Mouse (Mus musculus): ENCODE measurements around the gene Glipr1l3. TPM values are rescaled to one million over a fixed set of nuclear protein-coding genes. Genes with fewer than 3 reads are reported as not detected.
"Not testable (repeated sequence)": the region's sequence is repeated elsewhere in the genome, so short reads cannot be mapped to it uniquely, and the experiment has no call there.

Glipr1l3 gene
- total and polyA plus RNA-seq, 3 experiments = not detected

DNA sequence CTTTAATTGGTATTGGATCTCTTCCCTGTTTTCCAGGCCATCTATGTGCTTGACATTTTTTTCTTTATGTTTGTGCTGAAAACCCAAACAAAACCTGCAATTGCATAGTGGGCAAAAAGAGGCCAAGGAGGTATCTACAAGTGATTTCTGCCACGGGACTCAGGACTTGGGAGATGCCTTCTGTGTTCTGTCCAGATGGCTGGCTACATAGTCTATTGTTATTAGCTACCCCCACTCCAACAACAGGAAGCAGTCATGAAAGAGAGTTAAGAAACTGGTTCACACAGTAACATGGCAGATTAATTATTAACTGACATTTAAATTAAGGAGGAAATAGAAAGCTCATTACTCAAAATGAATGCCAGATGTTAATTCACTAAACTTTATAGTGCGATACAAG lies 35.0 kb downstream of the Glipr1l3 start:
- dilution Hi-C loops (cut with MboI; ENCODE audit: extremely low pct_ligation_motif_present, extremely low pct_unique_long_range_greater_than_20kb, low sequenced_read_pairs); H3K4me3 ChIP-seq (replicated peaks in 1 of 3; ENCODE audit: low read depth in 2 of 3, low read length in 2 of 3, poor library complexity in 1 of 3); H3K27ac ChIP-seq (ENCODE audit: insufficient read depth, low read depth); H3K36me3 ChIP-seq (replicated peaks in 1 of 2; ENCODE audit: control insufficient read depth in 1 of 2, insufficient read depth in 1 of 2, low read length in 1 of 2); DNase-seq (ENCODE audit: extremely low read depth); H3K79me2 ChIP-seq (replicated peaks; ENCODE audit: control insufficient read depth, extremely low read depth, insufficient read depth, poor library complexity, severe bottlenecking); H3K4me1 ChIP-seq (ENCODE audit: control insufficient read depth in 1 of 2, insufficient read depth in 2 of 2); H3K27me3 ChIP-seq (replicated peaks); H3K9ac ChIP-seq (ENCODE audit: insufficient read depth, low read depth); H3K9me3 ChIP-seq (replicated peaks; ENCODE audit: low read length); in situ Hi-C loops (cut with MboI; ENCODE audit: low pct_ligation_motif_present, low pct_unique_long_range_greater_than_20kb, low sequenced_read_pairs); H3K4me2 ChIP-seq (ENCODE audit: insufficient read depth, low read depth, poor library complexity, severe bottlenecking): not testable (repeated sequence)

DNA sequence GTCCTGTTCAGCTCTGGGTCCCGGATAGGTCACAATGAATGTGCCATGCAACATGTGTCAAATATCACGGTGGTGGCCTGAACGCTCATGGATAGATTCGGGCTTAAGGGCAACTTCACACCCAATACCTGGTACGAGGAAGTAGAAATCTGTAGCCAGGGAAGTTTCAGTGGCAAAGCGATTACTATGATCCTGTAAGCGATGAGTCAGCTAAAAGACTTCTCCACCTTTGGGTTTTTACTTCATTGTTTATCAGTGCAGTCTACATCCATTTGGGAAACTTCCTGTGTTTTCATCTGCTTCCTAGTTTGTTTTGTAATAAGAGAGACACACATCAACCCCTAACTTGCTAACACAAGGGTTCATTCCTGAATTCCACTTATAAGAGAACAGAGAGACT lies 49.7 kb downstream of the Glipr1l3 start:
- in situ Hi-C loops (cut with MboI; ENCODE audit: low pct_ligation_motif_present, low pct_unique_long_range_greater_than_20kb, low sequenced_read_pairs) (no loop called here), dilution Hi-C loops (cut with MboI; ENCODE audit: extremely low pct_ligation_motif_present, extremely low pct_unique_long_range_greater_than_20kb, low sequenced_read_pairs) (no loop called here)
- Histone ChIP-seq H3K36me3 (replicated peaks in 1 of 2; ENCODE audit: control insufficient read depth in 1 of 2, insufficient read depth in 1 of 2, low read length in 1 of 2) (no peaks in the 10 kb centered on the region), H3K4me1 (ENCODE audit: control insufficient read depth in 1 of 2, insufficient read depth in 2 of 2) (peaks cover 0 to 4% of the 10 kb centered on the region in 2 experiments; a peak in 1 of 4 replicates), H3K27ac (ENCODE audit: insufficient read depth, low read depth) (no peak overlapping the region), H3K9me3 (replicated peaks; ENCODE audit: low read length) (no peaks in the 10 kb centered on the region), H3K79me2 (replicated peaks; ENCODE audit: control insufficient read depth, extremely low read depth, insufficient read depth, poor library complexity, severe bottlenecking) (no peaks in the 10 kb centered on the region), H3K27me3 (replicated peaks) (no peaks in the 10 kb centered on the region), H3K4me3 (replicated peaks in 1 of 3; ENCODE audit: low read depth in 2 of 3, low read length in 2 of 3, poor library complexity in 1 of 3) (no peak overlapping the region), H3K4me2 (ENCODE audit: insufficient read depth, low read depth, poor library complexity, severe bottlenecking) (no peak overlapping the region), H3K9ac (ENCODE audit: insufficient read depth, low read depth) (no peak overlapping the region)
- no peak for DNase-seq (ENCODE audit: extremely low read depth)
- TF ChIP-seq ELF1 (IDR thresholded peaks at IDR 0.05; ENCODE audit: low read depth, low read length) (no peak), MAFK (IDR thresholded peaks at IDR 0.05; ENCODE audit: insufficient replicate concordance, low read length) (peak; percentile 77), CTCF (conservative IDR thresholded peaks at IDR 0.05 in 1 of 2, IDR thresholded peaks at IDR 0.05 in 1 of 2; ENCODE audit: low read depth in 2 of 2, low read length in 2 of 2) (no peak)

DNA sequence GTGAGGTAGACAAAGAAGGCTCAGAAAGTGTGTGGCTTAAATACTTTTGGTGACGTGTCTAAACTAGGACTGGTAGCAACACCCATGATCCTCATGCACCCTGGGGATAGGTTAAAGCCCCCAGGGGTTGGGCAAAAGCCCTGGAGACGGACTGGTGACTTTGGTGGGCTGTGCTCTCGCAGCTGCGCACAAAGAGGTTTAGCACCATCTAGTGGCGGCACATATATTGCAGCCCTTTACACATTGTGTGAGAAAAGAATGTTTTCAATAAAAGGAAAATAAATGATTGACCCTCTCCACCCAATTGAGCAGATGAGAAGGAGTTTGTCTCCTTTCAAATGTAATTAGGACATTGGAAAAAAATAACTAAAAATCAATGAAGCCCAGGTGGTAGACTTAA lies 54.3 kb downstream of the Glipr1l3 start:
- H3K27ac ChIP-seq (ENCODE audit: insufficient read depth, low read depth); H3K27me3 ChIP-seq (replicated peaks); H3K79me2 ChIP-seq (replicated peaks; ENCODE audit: control insufficient read depth, extremely low read depth, insufficient read depth, poor library complexity, severe bottlenecking); H3K9me3 ChIP-seq (replicated peaks; ENCODE audit: low read length); H3K36me3 ChIP-seq (replicated peaks in 1 of 2; ENCODE audit: control insufficient read depth in 1 of 2, insufficient read depth in 1 of 2, low read length in 1 of 2); H3K4me1 ChIP-seq (ENCODE audit: control insufficient read depth in 1 of 2, insufficient read depth in 2 of 2); H3K4me3 ChIP-seq (replicated peaks in 1 of 3; ENCODE audit: low read depth in 2 of 3, low read length in 2 of 3, poor library complexity in 1 of 3); H3K9ac ChIP-seq (ENCODE audit: insufficient read depth, low read depth); dilution Hi-C loops (cut with MboI; ENCODE audit: extremely low pct_ligation_motif_present, extremely low pct_unique_long_range_greater_than_20kb, low sequenced_read_pairs): not testable (repeated sequence)
- peak overlapping the region; percentile 66; the same call in 1 of the 2 replicates for H3K4me2 ChIP-seq (ENCODE audit: insufficient read depth, low read depth, poor library complexity, severe bottlenecking)
- in situ Hi-C loops (cut with MboI; ENCODE audit: low pct_ligation_motif_present, low pct_unique_long_range_greater_than_20kb, low sequenced_read_pairs) = loop anchor here (10.0 kb wide), 1 partner anchor 131 kb away; the partner anchor contains the start of gene Krr1
- TF ChIP-seq SMC3 (IDR thresholded peaks at IDR 0.05; ENCODE audit: low read depth, low read length) = peak; percentile 66
- peak; percentile 66 to 74 for TF ChIP-seq CTCF (conservative IDR thresholded peaks at IDR 0.05 in 1 of 2, IDR thresholded peaks at IDR 0.05 in 1 of 2; ENCODE audit: low read depth in 2 of 2, low read length in 2 of 2)
- TF ChIP-seq NRF1 (IDR thresholded peaks at IDR 0.05; ENCODE audit: low read depth, low read length) = peak; percentile 65
- TF ChIP-seq RAD21 (IDR thresholded peaks at IDR 0.05; ENCODE audit: low read depth, low read length) = peak; percentile 67
- peak; percentile 36 for TF ChIP-seq ZC3H11A (IDR thresholded peaks at IDR 0.05; ENCODE audit: low read depth, low read length)
- DNase-seq (ENCODE audit: extremely low read depth) = peak; percentile 63

Other genes starting within 250 kb of the Glipr1l3 start
- 56.9 and 72.5 TPM in 2 replicates for gene Krr1, start 187.7 kb downstream of the Glipr1l3 start, total RNA-seq (2012; rRNA removed)
- gene Krr1, start 187.7 kb downstream of the Glipr1l3 start, total RNA-seq (2014; rRNA removed) = 108 and 124 TPM in 2 replicates
- 58.7 and 68.7 TPM in 2 replicates for gene Krr1, start 187.7 kb downstream of the Glipr1l3 start, polyA plus RNA-seq (2012; ENCODE audit: insufficient read length, low read depth)
- gene Glipr1, start 157.7 kb downstream of the Glipr1l3 start, total RNA-seq (2012; rRNA removed) = 341 and 362 TPM in 2 replicates
- 907 and 1,004 TPM in 2 replicates for gene Glipr1, start 157.7 kb downstream of the Glipr1l3 start, total RNA-seq (2014; rRNA removed)
- gene Glipr1, start 157.7 kb downstream of the Glipr1l3 start, polyA plus RNA-seq (2012; ENCODE audit: insufficient read length, low read depth) = 471 and 472 TPM in 2 replicates
- gene Glipr1l1, start 100.1 kb downstream of the Glipr1l3 start, total RNA-seq (2012; rRNA removed) = not detected in 2 replicates
- gene Glipr1l1, start 100.1 kb downstream of the Glipr1l3 start, total RNA-seq (2014; rRNA removed) = not detected in 2 replicates
- gene Glipr1l1, start 100.1 kb downstream of the Glipr1l3 start, polyA plus RNA-seq (2012; ENCODE audit: insufficient read length, low read depth) = not detected in 2 replicates
- gene Glipr1l2, start 77.0 kb downstream of the Glipr1l3 start, total RNA-seq (2012; rRNA removed) = not detected in 2 replicates
- not detected in 2 replicates for gene Glipr1l2, start 77.0 kb downstream of the Glipr1l3 start, total RNA-seq (2014; rRNA removed)
- gene Glipr1l2, start 77.0 kb downstream of the Glipr1l3 start, polyA plus RNA-seq (2012; ENCODE audit: insufficient read length, low read depth) = not detected in 2 replicates
- gene Caps2, start 3.3 kb upstream of the Glipr1l3 start, total RNA-seq (2012; rRNA removed) = 0.08 TPM in 1 of 2 replicates, not detected in the other
- 0.21 and 0.50 TPM in 2 replicates for gene Caps2, start 3.3 kb upstream of the Glipr1l3 start, total RNA-seq (2014; rRNA removed)
- gene Caps2, start 3.3 kb upstream of the Glipr1l3 start, polyA plus RNA-seq (2012; ENCODE audit: insufficient read length, low read depth) = 0.31 and 0.51 TPM in 2 replicates
- not detected in 2 replicates for gene Kcnc2, start 110.8 kb upstream of the Glipr1l3 start, total RNA-seq (2012; rRNA removed)
- not detected in 2 replicates for gene Kcnc2, start 110.8 kb upstream of the Glipr1l3 start, total RNA-seq (2014; rRNA removed)
- gene Kcnc2, start 110.8 kb upstream of the Glipr1l3 start, polyA plus RNA-seq (2012; ENCODE audit: insufficient read length, low read depth) = not detected in 2 replicates

All from CH12.LX (cell line).